In genomic region chr6:125469222-125469621, GRCm38 (mm10) we compare ENCODE assay signal across 25 mouse cellular contexts. TPM values are rescaled to one million over a fixed set of nuclear protein-coding genes. Genes with fewer than 3 reads are reported as not detected.
A peak's percentile ranks its signal among the peaks of the same experiment; 100 is the strongest.
DNase-seq lines count a peak whose midpoint lies in the region; ATAC-seq and TF ChIP-seq lines count a peak whose summit lies in the region.
"Had no signal": no experiment of that assay in that cellular context is flagged by ENCODE, and none has a peak within 500 bp of the region (broad histone marks: within the 10 kb centered on the region; RNA-seq: fewer than 3 reads in every experiment).

No protein-coding gene starts in this region.

- H3K4me2 ChIP-seq in embryonic facial prominence, embryonic 14.5 days (ENCODE audit: low read depth, low read length), result no peak overlapping the region
- no peak overlapping the region for H3K4me2 ChIP-seq in kidney, postnatal 0 days (ENCODE audit: low read length)
- H3K4me2 ChIP-seq in limb, embryonic 15.5 days, result no peak overlapping the region
- H3K4me2 ChIP-seq in forebrain, embryonic 12.5 days, result no peak overlapping the region
- H3K4me2 ChIP-seq: embryonic facial prominence, embryonic 12.5 days; heart, embryonic 15.5 days; hindbrain, embryonic 13.5 days; kidney, embryonic 15.5 days; lung, embryonic 15.5 days; midbrain, embryonic 11.5 days had no signal

- DNase-seq in embryonic facial prominence, embryonic 14.5 days (ENCODE audit: low spot score), result no peak
- DNase-seq in embryonic facial prominence, embryonic 10.5 days (ENCODE audit: low spot score), result no peak
- DNase-seq in kidney, postnatal 0 days (ENCODE audit: low spot score), result no peak
- DNase-seq in kidney, adult 2 months, result no peak
- DNase-seq in MN1 (ENCODE audit: low spot score), result peak; percentile 6
- no peak for DNase-seq in right cerebral cortex, postnatal 36 days (ENCODE audit: low spot score in 2 of 2)
- DNase-seq: adrenal gland, adult 8-10 months; cerebellum, adult 2 months; cerebellum, postnatal 25 days; gastrocnemius, postnatal 36 days; heart, postnatal 4 days; layer of hippocampus, adult 9-11 months; thymus, adult 18-20 months; thymus, postnatal 25 days had no signal

- no peak for TF ChIP-seq POLR2A in kidney, adult 2 months (IDR thresholded peaks at IDR 0.05; ENCODE audit: low read depth, low read length)

- no peak overlapping the region for H3K4me3 ChIP-seq in embryonic facial prominence, embryonic 14.5 days (ENCODE audit: low read depth, low read length)
- no peak overlapping the region for H3K4me3 ChIP-seq in embryonic facial prominence, embryonic 10.5 days
- no peak overlapping the region for H3K4me3 ChIP-seq in kidney, postnatal 0 days (replicated peaks; ENCODE audit: low read depth, low read length)
- H3K4me3 ChIP-seq in kidney, adult 2 months (ENCODE audit: insufficient read depth, low read depth, low read length), result no peak overlapping the region
- H3K4me3 ChIP-seq in limb, embryonic 15.5 days, result no peak overlapping the region
- no peak overlapping the region for H3K4me3 ChIP-seq in forebrain, embryonic 12.5 days (replicated peaks)
- H3K4me3 ChIP-seq: embryonic facial prominence, embryonic 12.5 days; heart, embryonic 15.5 days; hindbrain, embryonic 13.5 days; kidney, embryonic 15.5 days; lung, embryonic 15.5 days had no signal

- no peaks in the 10 kb centered on the region; the same call in 1 of the 2 replicates for H3K36me3 ChIP-seq in embryonic facial prominence, embryonic 14.5 days (ENCODE audit: control insufficient read depth, insufficient read depth, low read length)
- no peaks in the 10 kb centered on the region for H3K36me3 ChIP-seq in embryonic facial prominence, embryonic 10.5 days (replicated peaks)
- H3K36me3 ChIP-seq in kidney, postnatal 0 days (ENCODE audit: insufficient read depth, low read length), result no peaks in the 10 kb centered on the region
- H3K36me3 ChIP-seq in kidney, adult 2 months (ENCODE audit: control insufficient read depth, insufficient read depth, low read length), result no peaks in the 10 kb centered on the region
- H3K36me3 ChIP-seq in limb, embryonic 15.5 days, result peaks cover 37% of the 10 kb centered on the region
- no peaks in the 10 kb centered on the region for H3K36me3 ChIP-seq in forebrain, embryonic 12.5 days (replicated peaks)
- H3K36me3 ChIP-seq: embryonic facial prominence, embryonic 12.5 days; heart, embryonic 15.5 days; hindbrain, embryonic 13.5 days; kidney, embryonic 15.5 days; lung, embryonic 15.5 days had no signal

- H3K9me3 ChIP-seq in embryonic facial prominence, embryonic 14.5 days (ENCODE audit: control insufficient read depth, low read length), result no peaks in the 10 kb centered on the region
- H3K9me3 ChIP-seq in embryonic facial prominence, embryonic 10.5 days, result no peaks in the 10 kb centered on the region
- H3K9me3 ChIP-seq in kidney, postnatal 0 days (replicated peaks; ENCODE audit: low read length), result no peaks in the 10 kb centered on the region
- H3K9me3 ChIP-seq in limb, embryonic 15.5 days, result no peaks in the 10 kb centered on the region
- H3K9me3 ChIP-seq in forebrain, embryonic 12.5 days, result no peaks in the 10 kb centered on the region
- H3K9me3 ChIP-seq: embryonic facial prominence, embryonic 12.5 days; heart, embryonic 15.5 days; hindbrain, embryonic 13.5 days; kidney, embryonic 15.5 days; lung, embryonic 15.5 days had no signal

- no peaks in the 10 kb centered on the region for H3K27me3 ChIP-seq in embryonic facial prominence, embryonic 14.5 days (replicated peaks; ENCODE audit: control insufficient read depth, insufficient read depth, low read length)
- H3K27me3 ChIP-seq in embryonic facial prominence, embryonic 10.5 days (replicated peaks; ENCODE audit: low read depth, poor library complexity, severe bottlenecking), result no peaks in the 10 kb centered on the region
- no peaks in the 10 kb centered on the region for H3K27me3 ChIP-seq in kidney, postnatal 0 days (ENCODE audit: insufficient read depth, low read length)
- H3K27me3 ChIP-seq in kidney, adult 2 months (replicated peaks; ENCODE audit: control insufficient read depth, insufficient read depth, low read length), result no peaks in the 10 kb centered on the region
- H3K27me3 ChIP-seq in limb, embryonic 15.5 days, result no peaks in the 10 kb centered on the region
- no peaks in the 10 kb centered on the region for H3K27me3 ChIP-seq in forebrain, embryonic 12.5 days
- H3K27me3 ChIP-seq: CH12.LX; embryonic facial prominence, embryonic 12.5 days; heart, embryonic 15.5 days; hindbrain, embryonic 13.5 days; kidney, embryonic 15.5 days; lung, embryonic 15.5 days had no signal

- no peak for ATAC-seq in embryonic facial prominence, embryonic 14.5 days (ENCODE audit: low read depth)
- ATAC-seq in kidney, postnatal 0 days (replicated peaks; ENCODE audit: low FRiP score, low read depth), result 0 out of 2 replicates have a peak, but pooled peaks have one; percentile 22
- no peak for ATAC-seq in limb, embryonic 15.5 days (ENCODE audit: insufficient number of reproducible peaks, low FRiP score, low TSS enrichment, low read depth)
- no peak for ATAC-seq in forebrain, embryonic 12.5 days (ENCODE audit: low FRiP score)
- ATAC-seq: intestine, embryonic 16.5 days; midbrain, embryonic 16.5 days had no signal

- H3K4me1 ChIP-seq in embryonic facial prominence, embryonic 14.5 days (ENCODE audit: control insufficient read depth, insufficient read depth, low read length), result peaks cover 19% of the 10 kb centered on the region
- peaks cover 20% of the 10 kb centered on the region for H3K4me1 ChIP-seq in embryonic facial prominence, embryonic 10.5 days
- H3K4me1 ChIP-seq in kidney, postnatal 0 days (replicated peaks; ENCODE audit: insufficient read depth, low read length), result peaks cover 13% of the 10 kb centered on the region; the same call in 1 of the 2 replicates
- H3K4me1 ChIP-seq in kidney, adult 2 months (ENCODE audit: control insufficient read depth, insufficient read depth, low read length), result no peaks in the 10 kb centered on the region
- H3K4me1 ChIP-seq in limb, embryonic 15.5 days, result peaks cover 45% of the 10 kb centered on the region
- H3K4me1 ChIP-seq in forebrain, embryonic 12.5 days, result peaks cover 10% of the 10 kb centered on the region; the same call in 1 of the 2 replicates

- no peak overlapping the region for H3K9ac ChIP-seq in embryonic facial prominence, embryonic 14.5 days (ENCODE audit: low read depth, low read length)
- H3K9ac ChIP-seq in kidney, postnatal 0 days (ENCODE audit: low read depth, low read length), result no peak overlapping the region
- H3K9ac ChIP-seq in limb, embryonic 15.5 days, result no peak overlapping the region
- H3K9ac ChIP-seq in forebrain, embryonic 12.5 days, result no peak overlapping the region
- H3K9ac ChIP-seq: embryonic facial prominence, embryonic 12.5 days; heart, embryonic 15.5 days; hindbrain, embryonic 13.5 days; kidney, embryonic 15.5 days; lung, embryonic 15.5 days had no signal

- peak overlapping the region; percentile 87; the same call in 1 of the 2 replicates for H3K27ac ChIP-seq in embryonic facial prominence, embryonic 14.5 days (replicated peaks; ENCODE audit: low read depth, low read length)
- no peak overlapping the region for H3K27ac ChIP-seq in embryonic facial prominence, embryonic 10.5 days (replicated peaks)
- H3K27ac ChIP-seq in kidney, postnatal 0 days, result no peak overlapping the region
- H3K27ac ChIP-seq in kidney, adult 2 months (ENCODE audit: insufficient read depth, low read depth, low read length), result no peak overlapping the region
- H3K27ac ChIP-seq in limb, embryonic 15.5 days, result peak overlapping the region; percentile 85
- no peak overlapping the region for H3K27ac ChIP-seq in forebrain, embryonic 12.5 days
- H3K27ac ChIP-seq: embryonic facial prominence, embryonic 12.5 days; lung, embryonic 15.5 days had no signal

- WGBS in embryonic facial prominence, embryonic 14.5 days, result 72% methylated on average over 4 of the region's 4 CpGs
- WGBS in embryonic facial prominence, embryonic 10.5 days, result 91% methylated on average over 4 of the region's 4 CpGs
- WGBS in kidney, postnatal 0 days, result 62% methylated on average over 4 of the region's 4 CpGs
- WGBS in kidney, adult 2 months, result 43% methylated on average over 4 of the region's 4 CpGs
- WGBS in limb, embryonic 15.5 days, result 47% methylated on average over 4 of the region's 4 CpGs
- 78% methylated on average over 4 of the region's 4 CpGs for WGBS in forebrain, embryonic 12.5 days

- no peak for TF ChIP-seq CTCF in kidney, postnatal 0 days (IDR thresholded peaks at IDR 0.05; ENCODE audit: low read depth)
- no peak for TF ChIP-seq CTCF in kidney, adult 2 months (conservative IDR thresholded peaks at IDR 0.05; ENCODE audit: insufficient read depth, insufficient read length, low read depth, low read length)

RNA-seq across cellular contexts. Expression of gene Cd9, which starts 25.4 kb away (rescaled TPM):
- 241 and 245 TPM in 2 replicates for polyA plus RNA-seq in embryonic facial prominence, embryonic 14.5 days (2014; fragmentation: Nextera tagmentation; extraction: Ambion mirVana)
- polyA plus RNA-seq in embryonic facial prominence, embryonic 10.5 days (2016; fragmentation: Nextera tagmentation; extraction: Ambion mirVana), result 33.0 and 36.2 TPM in 2 replicates
- polyA plus RNA-seq in kidney, postnatal 0 days (2015; fragmentation: Nextera tagmentation; extraction: Ambion mirVana), result 271 and 278 TPM in 2 replicates
- 138 and 140 TPM in 2 replicates for polyA plus RNA-seq in kidney, adult 2 months (2012; rRNA removed)
- polyA plus RNA-seq in limb, embryonic 15.5 days (2015; fragmentation: Nextera tagmentation; extraction: Ambion mirVana), result 490 and 511 TPM in 2 replicates
- 44.2 and 45.3 TPM in 2 replicates for polyA plus RNA-seq in forebrain, embryonic 12.5 days (2016; fragmentation: Nextera tagmentation; extraction: Ambion mirVana)

Comparison
In these comparisons a context has a peak if more than half of its experiments do, and no peak if none do; other contexts are left out.
1. H3K27ac ChIP-seq: peak in embryonic facial prominence, embryonic 14.5 days (single experiment) and limb, embryonic 15.5 days (single experiment); none in embryonic facial prominence, embryonic 10.5 days (single experiment), kidney, postnatal 0 days (single experiment), kidney, adult 2 months (single experiment) and forebrain, embryonic 12.5 days (single experiment).